Mouse (Mus musculus): ENCODE data around the gene Xlr5c.

DNA sequence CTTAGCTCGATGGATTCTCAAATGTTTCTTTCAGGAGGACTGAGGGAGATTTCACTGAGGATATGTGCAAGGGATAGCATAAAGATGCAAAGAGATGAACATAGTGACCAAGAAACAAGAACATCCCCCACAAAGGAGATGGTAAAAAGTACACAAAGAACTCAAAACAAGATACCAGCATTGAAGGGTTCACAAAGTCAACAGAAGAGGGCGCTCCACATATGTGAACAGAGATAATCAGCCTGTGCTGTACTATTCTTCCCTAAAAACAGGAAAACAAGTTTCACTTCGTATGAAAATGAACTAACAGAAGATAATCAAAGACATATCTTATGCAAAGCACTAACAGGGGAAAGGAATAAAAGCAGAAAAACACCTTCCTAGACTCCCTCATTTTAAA is 19.7 kb upstream of the Xlr5c start:
- peak; percentile 42 for TF ChIP-seq CTCF (conservative IDR thresholded peaks at IDR 0.05; ENCODE audit: low read length)
- no peak for TF ChIP-seq NANOG (IDR thresholded peaks at IDR 0.05; ENCODE audit: borderline replicate concordance, low read length)
- TF ChIP-seq POU5F1 (IDR thresholded peaks at IDR 0.05; ENCODE audit: borderline replicate concordance, low read length): no peak
